Mouse (Mus musculus): Measurements from ENCODE around the gene 1700017B05Rik.

Gene 1700017B05Rik

GRCm38 (mm10) chr9:57261913-57262794 lies at the start of gene 1700017B05Rik:
Gene 1700017B05Rik (minus strand): TSS chr9:57262612.
- in situ Hi-C loops (cut with MboI, MseI), result loop anchor here (5.0 kb wide), 1 partner anchor 170 kb away; no protein-coding TSS in a partner anchor

- in situ Hi-C loops (cut with MboI, MseI), result no loop called here
Observed at GRCm38 (mm10) chr9:57310895-57311294, 48.5 kb upstream of the 1700017B05Rik start.

- in situ Hi-C loops (cut with MboI, MseI), result no loop called here
Observed at GRCm38 (mm10) chr9:57309353-57309752, 46.9 kb upstream of the 1700017B05Rik start.

- in situ Hi-C loops (cut with MboI, MseI), result no loop called here
Observed at GRCm38 (mm10) chr9:57307456-57307855, 45.0 kb upstream of the 1700017B05Rik start.

GRCm38 (mm10) chr9:57304716-57305115 lies 42.3 kb upstream of the 1700017B05Rik start:
- in situ Hi-C loops (cut with MboI, MseI), result loop anchor here (5.0 kb wide), 1 partner anchor 87 kb away; no protein-coding TSS in a partner anchor

GRCm38 (mm10) chr9:57304251-57304650 lies 41.8 kb upstream of the 1700017B05Rik start:
- in situ Hi-C loops (cut with MboI, MseI), result loop anchor here (5.0 kb wide), 1 partner anchor 87 kb away; no protein-coding TSS in a partner anchor

GRCm38 (mm10) chr9:57303356-57303755 lies 40.9 kb upstream of the 1700017B05Rik start:
- in situ Hi-C loops (cut with MboI, MseI), result loop anchor here (5.0 kb wide), 1 partner anchor 86 kb away; no protein-coding TSS in a partner anchor

GRCm38 (mm10) chr9:57300825-57301224 lies 38.4 kb upstream of the 1700017B05Rik start:
- in situ Hi-C loops (cut with MboI, MseI), result loop anchor here (5.0 kb wide), 1 partner anchor 84 kb away; no protein-coding TSS in a partner anchor

- in situ Hi-C loops (cut with MboI, MseI), result loop anchor here (5.0 kb wide), 1 partner anchor 83 kb away; no protein-coding TSS in a partner anchor
Observed at GRCm38 (mm10) chr9:57299790-57300477, 37.5 kb upstream of the 1700017B05Rik start.

- in situ Hi-C loops (cut with MboI, MseI), result no loop called here
Observed at GRCm38 (mm10) chr9:57297938-57298337, 35.5 kb upstream of the 1700017B05Rik start.

GRCm38 (mm10) chr9:57296277-57296676 lies 33.9 kb upstream of the 1700017B05Rik start:
- in situ Hi-C loops (cut with MboI, MseI), result no loop called here

GRCm38 (mm10) chr9:57295666-57296065 lies 33.3 kb upstream of the 1700017B05Rik start:
- in situ Hi-C loops (cut with MboI, MseI), result no loop called here

- in situ Hi-C loops (cut with MboI, MseI), result no loop called here
Observed at GRCm38 (mm10) chr9:57294905-57295304, 32.5 kb upstream of the 1700017B05Rik start.

GRCm38 (mm10) chr9:57287183-57287582 lies 24.8 kb upstream of the 1700017B05Rik start:
- in situ Hi-C loops (cut with MboI, MseI), result no loop called here

- in situ Hi-C loops (cut with MboI, MseI), result no loop called here
Observed at GRCm38 (mm10) chr9:57283311-57283710, 20.9 kb upstream of the 1700017B05Rik start.

- in situ Hi-C loops (cut with MboI, MseI), result no loop called here
Observed at GRCm38 (mm10) chr9:57282686-57283085, 20.3 kb upstream of the 1700017B05Rik start.

- in situ Hi-C loops (cut with MboI, MseI), result no loop called here
Observed at GRCm38 (mm10) chr9:57281549-57281948, 19.1 kb upstream of the 1700017B05Rik start.

GRCm38 (mm10) chr9:57279441-57279840 lies 17.0 kb upstream of the 1700017B05Rik start:
- in situ Hi-C loops (cut with MboI, MseI), result no loop called here

GRCm38 (mm10) chr9:57278268-57278667 lies 15.9 kb upstream of the 1700017B05Rik start:
- in situ Hi-C loops (cut with MboI, MseI), result no loop called here

GRCm38 (mm10) chr9:57276311-57276710 lies 13.9 kb upstream of the 1700017B05Rik start:
- in situ Hi-C loops (cut with MboI, MseI), result no loop called here

- in situ Hi-C loops (cut with MboI, MseI), result no loop called here
Observed at GRCm38 (mm10) chr9:57273805-57274494, 11.5 kb upstream of the 1700017B05Rik start.

All from regulatory T cell (primary cell).